Mouse (Mus musculus): ENCODE measurements around the gene Hsd3b6. TPM values are rescaled to one million over a fixed set of nuclear protein-coding genes. Genes with fewer than 3 reads are reported as not detected.

Hsd3b6 gene
- total RNA-seq, 2 experiments from 2014 or later: not detected

Other genes starting within 250 kb of the Hsd3b6 start
- not detected in 2 replicates for gene Gm10681, start 225.6 kb downstream of the Hsd3b6 start, total RNA-seq (2015)
- not detected in 2 replicates for gene Gm10681, start 225.6 kb downstream of the Hsd3b6 start, total RNA-seq (2017)
- not detected in 2 replicates for gene Hsd3b5, start 184.2 kb downstream of the Hsd3b6 start, total RNA-seq (2015)
- not detected in 2 replicates for gene Hsd3b5, start 184.2 kb downstream of the Hsd3b6 start, total RNA-seq (2017)
- gene Hsd3b2, start 89.9 kb downstream of the Hsd3b6 start, total RNA-seq (2015): not detected in 2 replicates
- gene Hsd3b2, start 89.9 kb downstream of the Hsd3b6 start, total RNA-seq (2017): not detected in 2 replicates
- gene Hsd3b3, start 51.3 kb downstream of the Hsd3b6 start, total RNA-seq (2015): not detected in 2 replicates
- not detected in 2 replicates for gene Hsd3b3, start 51.3 kb downstream of the Hsd3b6 start, total RNA-seq (2017)
- gene Hsd3b1, start 45.4 kb upstream of the Hsd3b6 start, total RNA-seq (2015): not detected in 2 replicates
- gene Hsd3b1, start 45.4 kb upstream of the Hsd3b6 start, total RNA-seq (2017): not detected in 2 replicates
- gene Hao2, start 78.8 kb upstream of the Hsd3b6 start, total RNA-seq (2015): not detected in 2 replicates
- gene Hao2, start 78.8 kb upstream of the Hsd3b6 start, total RNA-seq (2017): not detected in 2 replicates